Mouse (Mus musculus) heart, embryonic 12.5 days (tissue): ENCODE results near the gene Slc17a1. TPM values are rescaled to one million over a fixed set of nuclear protein-coding genes. Genes with fewer than 3 reads are reported as not detected.

Experiments
- ATAC-seq: fragments of 200-750 bp; cut with Nextera tagmentation; 2 replicates; pipeline ENCODE4 v1.8.0; 2017; ENCODE audit warnings: moderate TSS enrichment, moderate library complexity; ENCODE audit not compliant: insufficient number of reproducible peaks, low FRiP score
- H3K27ac ChIP-seq: fragments of 300-500 bp; sonication (generic); 2 replicates; pipeline ENCODE4 v1.5.1; 2016; ENCODE audit warnings: mild to moderate bottlenecking, moderate library complexity; ENCODE audit not compliant: poor library complexity, severe bottlenecking
- H3K27me3 ChIP-seq: fragments of 300-500 bp; sonication (generic); replicated peaks from 2 replicates; pipeline ENCODE4 v1.6.1; 2016; ENCODE audit warnings: mild to moderate bottlenecking, moderate library complexity
- H3K36me3 ChIP-seq: fragments of 300-500 bp; sonication (generic); 2 replicates; pipeline ENCODE4 v1.6.1; 2016; ENCODE audit warnings: mild to moderate bottlenecking, moderate library complexity
- H3K4me1 ChIP-seq: fragments of 300-500 bp; sonication (generic); replicated peaks from 2 replicates; pipeline ENCODE4 v1.6.1; 2016; ENCODE audit warnings: mild to moderate bottlenecking
- H3K4me2 ChIP-seq: fragments of 300-500 bp; sonication (generic); 2 replicates; pipeline ENCODE4 v1.6.1; 2016; ENCODE audit warnings: mild to moderate bottlenecking, moderate library complexity
- H3K4me3 ChIP-seq: fragments of 300-500 bp; sonication (generic); 2 replicates; pipeline ENCODE4 v1.5.1; 2016; ENCODE audit warnings: mild to moderate bottlenecking
- H3K9ac ChIP-seq: fragments of 300-500 bp; sonication (generic); 2 replicates; pipeline ENCODE4 v1.6.1; 2016; ENCODE audit warnings: mild to moderate bottlenecking, moderate library complexity
- H3K9me3 ChIP-seq: fragments of 300-500 bp; sonication (generic); replicated peaks from 2 replicates; pipeline ENCODE4 v1.6.1; 2016; ENCODE audit warnings: mild to moderate bottlenecking, moderate library complexity
- WGBS: fragments of 180-500 bp; shearing (Covaris S2); methylation state at CpG from one replicate; pipeline ENCODE4 v1.1.7; 2016; 5-methylcytosine and 5-hydroxymethylcytosine counted together
- polyA plus RNA-seq: library from polyadenylated mRNA; unstranded; fragments of >200 nt; fragmentation: Nextera tagmentation; extraction: Ambion mirVana; gene quantifications from 2 replicates; pipeline ENCODE4 v1.2.1, GENCODE M21; 2016

The Slc17a1 gene
- polyA plus RNA-seq, 1 experiment from 2014 or later, result not detected

- ATAC-seq, result no peak
- Histone ChIP-seq H3K4me2 (no peak overlapping the region), H3K27me3 (peaks cover 1% of the 10 kb centered on the region; the same call in 1 of the 2 replicates), H3K4me3 (no peak overlapping the region), H3K4me1 (0 out of 2 replicates have a peak, but pooled peaks cover 4% of the 10 kb centered on the region), H3K36me3 (no peaks in the 10 kb centered on the region), H3K27ac (no peak overlapping the region), H3K9me3 (no peaks in the 10 kb centered on the region), H3K9ac (no peak overlapping the region)
- 27% methylated on average over 9 of the region's 9 CpGs for WGBS
Observed at GRCm38 (mm10) chr13:23892592-23893268, 25.2 kb downstream of the Slc17a1 start.

GRCm38 (mm10) chr13:23893269-23893593 is 25.7 kb downstream of the Slc17a1 start:
- Histone ChIP-seq H3K4me2 (no peak overlapping the region), H3K9ac (no peak overlapping the region), H3K4me3 (no peak overlapping the region), H3K9me3 (no peaks in the 10 kb centered on the region), H3K27me3 (no peaks in the 10 kb centered on the region; the same call in 1 of the 2 replicates), H3K27ac (no peak overlapping the region), H3K36me3 (no peaks in the 10 kb centered on the region), H3K4me1 (0 out of 2 replicates have a peak, but pooled peaks cover 4% of the 10 kb centered on the region)
- no peak for ATAC-seq
- 40% methylated on average over 4 of the region's 4 CpGs for WGBS

GRCm38 (mm10) chr13:23898242-23898641 is 30.7 kb downstream of the Slc17a1 start:
- no peak for ATAC-seq
- no peaks in the 10 kb centered on the region for H3K9me3 ChIP-seq
- H3K9ac ChIP-seq, result no peak overlapping the region
- H3K4me3 ChIP-seq, result no peak overlapping the region
- H3K27me3 ChIP-seq, result peaks cover 12% of the 10 kb centered on the region; the same call in 1 of the 2 replicates
- no peak overlapping the region for H3K27ac ChIP-seq
- 30% methylated on average over 6 of the region's 6 CpGs for WGBS
- no peaks in the 10 kb centered on the region for H3K4me1 ChIP-seq
- H3K36me3 ChIP-seq, result no peaks in the 10 kb centered on the region
- no peak overlapping the region for H3K4me2 ChIP-seq

- H3K27ac ChIP-seq, result no peak overlapping the region
- WGBS, result 87% methylated on average over 5 of the region's 5 CpGs
- ATAC-seq, result no peak
- no peaks in the 10 kb centered on the region for H3K36me3 ChIP-seq
- no peak overlapping the region for H3K9ac ChIP-seq
- H3K4me2 ChIP-seq, result no peak overlapping the region
- H3K27me3 ChIP-seq, result peaks cover 12% of the 10 kb centered on the region
- no peaks in the 10 kb centered on the region for H3K9me3 ChIP-seq
- H3K4me1 ChIP-seq, result no peaks in the 10 kb centered on the region
- no peak overlapping the region for H3K4me3 ChIP-seq
Observed at GRCm38 (mm10) chr13:23906906-23907305, 39.4 kb downstream of the Slc17a1 start.

GRCm38 (mm10) chr13:23910121-23910520 is 42.6 kb downstream of the Slc17a1 start:
- WGBS, result 75% methylated on average over 5 of the region's 5 CpGs
- no peak for ATAC-seq
- Histone ChIP-seq H3K36me3 (no peaks in the 10 kb centered on the region), H3K4me2 (no peak overlapping the region), H3K27me3 (peaks cover 10% of the 10 kb centered on the region; the same call in 1 of the 2 replicates), H3K9me3 (no peaks in the 10 kb centered on the region), H3K9ac (no peak overlapping the region), H3K4me1 (peaks cover 20% of the 10 kb centered on the region), H3K4me3 (no peak overlapping the region), H3K27ac (no peak overlapping the region)

GRCm38 (mm10) chr13:23911335-23911734 is 43.8 kb downstream of the Slc17a1 start:
- WGBS, result 76% methylated on average over 5 of the region's 5 CpGs
- H3K9me3 ChIP-seq, result no peaks in the 10 kb centered on the region

GRCm38 (mm10) chr13:23913791-23914306 is 46.3 kb downstream of the Slc17a1 start:
- H3K27me3 ChIP-seq, result 0 out of 2 replicates have a peak, but pooled peaks cover 5% of the 10 kb centered on the region
- H3K4me1 ChIP-seq, result peaks cover 36% of the 10 kb centered on the region
- ATAC-seq, result peak; percentile 89
- no peaks in the 10 kb centered on the region for H3K9me3 ChIP-seq
- peak overlapping the region; percentile 9 for H3K4me2 ChIP-seq
- no peaks in the 10 kb centered on the region for H3K36me3 ChIP-seq
- H3K4me3 ChIP-seq, result no peak overlapping the region
- WGBS, result 9% methylated on average over 6 of the region's 6 CpGs
- H3K9ac ChIP-seq, result no peak overlapping the region
- H3K27ac ChIP-seq, result peak overlapping the region; percentile 78

More at GRCm38 (mm10) chr13:23911335-23911734, 43.8 kb downstream of the Slc17a1 start:
- Histone ChIP-seq H3K27ac (no peak overlapping the region), H3K27me3 (peaks cover 10% of the 10 kb centered on the region; the same call in 1 of the 2 replicates), H3K36me3 (no peaks in the 10 kb centered on the region), H3K9ac (no peak overlapping the region), H3K4me1 (peaks cover 32% of the 10 kb centered on the region), H3K4me3 (no peak overlapping the region), H3K4me2 (no peak overlapping the region)
- no peak for ATAC-seq

- peak within 1 kb of the TSS; percentile 26 for H3K4me2 ChIP-seq
- no peak within 1 kb of the TSS for H3K9ac ChIP-seq
- 47% methylated on average over 9 of the region's 9 CpGs for WGBS
- H3K9me3 ChIP-seq, result no peaks in the 10 kb centered on the region
- peak within 1 kb of the TSS; percentile 78 for H3K27ac ChIP-seq
- no peaks in the 10 kb centered on the region for H3K36me3 ChIP-seq
- no peak; the same call in 1 of the 2 replicates for ATAC-seq
- no peak within 1 kb of the TSS for H3K4me3 ChIP-seq
- H3K4me1 ChIP-seq, result peaks cover 36% of the 10 kb centered on the region
- H3K27me3 ChIP-seq, result 0 out of 2 replicates have a peak, but pooled peaks cover 5% of the 10 kb centered on the region
Observed at GRCm38 (mm10) chr13:23914376-23915167, 47.0 kb downstream of the Slc17a1 start, which contains the start of gene Slc17a4. Gene Slc17a4, minus strand, starts transcription at chr13:23915009.

- Histone ChIP-seq H3K36me3 (no peaks in the 10 kb centered on the region), H3K9ac (no peak overlapping the region), H3K27me3 (0 out of 2 replicates have a peak, but pooled peaks cover 5% of the 10 kb centered on the region), H3K27ac (peak overlapping the region; percentile 59; the same call in 1 of the 2 replicates), H3K4me1 (peaks cover 36% of the 10 kb centered on the region), H3K4me2 (peak overlapping the region; percentile 8; the same call in 1 of the 2 replicates), H3K9me3 (no peaks in the 10 kb centered on the region), H3K4me3 (no peak overlapping the region)
- no peak for ATAC-seq
- WGBS, result 31% methylated on average over 1 of the region's 1 CpGs
Observed at GRCm38 (mm10) chr13:23916132-23916531, 48.6 kb downstream of the Slc17a1 start.

- 54% methylated on average over 4 of the region's 4 CpGs for WGBS
- H3K4me2 ChIP-seq, result no peak overlapping the region
- no peaks in the 10 kb centered on the region for H3K9me3 ChIP-seq
- H3K4me3 ChIP-seq, result no peak overlapping the region
- 0 out of 2 replicates have a peak, but pooled peaks cover under 1% of the 10 kb centered on the region for H3K27me3 ChIP-seq
- peaks cover 36% of the 10 kb centered on the region for H3K4me1 ChIP-seq
- no peak for ATAC-seq
- no peak overlapping the region for H3K9ac ChIP-seq
- H3K36me3 ChIP-seq, result no peaks in the 10 kb centered on the region
- no peak overlapping the region for H3K27ac ChIP-seq
Observed at GRCm38 (mm10) chr13:23917674-23918073, 50.1 kb downstream of the Slc17a1 start.

GRCm38 (mm10) chr13:23925792-23926191 is 58.2 kb downstream of the Slc17a1 start:
- Histone ChIP-seq H3K27me3 (no peaks in the 10 kb centered on the region), H3K27ac (no peak overlapping the region), H3K36me3 (no peaks in the 10 kb centered on the region), H3K9me3 (no peaks in the 10 kb centered on the region), H3K9ac (no peak overlapping the region), H3K4me3 (no peak overlapping the region), H3K4me2 (no peak overlapping the region), H3K4me1 (peaks cover 7% of the 10 kb centered on the region)
- ATAC-seq, result no peak
- 73% methylated on average over 2 of the region's 2 CpGs for WGBS
